Mouse (Mus musculus) cerebellum, adult 2 months (tissue): Measurements from ENCODE around the gene Ctnna2. TPM values are rescaled to one million over a fixed set of nuclear protein-coding genes. Genes with fewer than 3 reads are reported as not detected.

Experiments
- DNase-seq, 2 experiments: peaks; one replicate each; pipeline ENCODE4 v3.0.0; 2021
- H3K27ac ChIP-seq: fragments of 200-500 bp; 2 replicates; pipeline ENCODE4 v1.5.1; 2012; ENCODE audit warnings: low read length, control low read depth, inconsistent platforms; ENCODE audit not compliant: insufficient read depth
- H3K27me3 ChIP-seq: fragments of 200-500 bp; 2 replicates; pipeline ENCODE4 v1.6.1; 2012; ENCODE audit warnings: inconsistent platforms, mild to moderate bottlenecking, low read length, moderate library complexity; ENCODE audit not compliant: control insufficient read depth, insufficient read depth
- H3K4me1 ChIP-seq: fragments of 200-500 bp; 2 replicates; pipeline ENCODE4 v1.6.1; 2011; ENCODE audit warnings: low read length; ENCODE audit not compliant: control insufficient read depth, insufficient read depth
- H3K4me3 ChIP-seq: fragments of 200-500 bp; replicated peaks from 2 replicates; pipeline ENCODE3; 2011; ENCODE audit warnings: mild to moderate bottlenecking, low read depth, low read length, control low read depth; ENCODE audit not compliant: insufficient read depth
- CTCF ChIP-seq: fragments of 200-500 bp; IDR thresholded peaks from 2 replicates; pipeline ENCODE4 v1.5.1; 2011; ENCODE audit warnings: low read depth, mild to moderate bottlenecking, control low read depth, low read length, moderate library complexity, borderline replicate concordance; ENCODE audit not compliant: insufficient read depth
- POLR2A ChIP-seq: fragments of 200-500 bp; IDR thresholded peaks from 2 replicates; pipeline ENCODE4 v1.6.1; 2011; ENCODE audit warnings: low read length, control low read depth, borderline replicate concordance; ENCODE audit not compliant: insufficient read depth
- WGBS: fragments of 180-500 bp; shearing (Covaris S2); methylation state at CpG from one replicate; pipeline ENCODE4 v1.1.7; 2018; 5-methylcytosine and 5-hydroxymethylcytosine counted together
- polyA plus RNA-seq: library from polyadenylated mRNA; depleted of rRNA; stranded (reverse); fragments of >200 nt; gene quantifications from 2 replicates; pipeline ENCODE4 v1.2.3, GENCODE M21; 2012

The Ctnna2 gene
- polyA plus RNA-seq, 1 experiment: 49.2 TPM

GRCm38 (mm10) chr6:77184896-77185295 is 794.6 kb downstream of the Ctnna2 start:
- Histone ChIP-seq H3K4me3 (no peak overlapping the region), H3K27me3 (no peaks in the 10 kb centered on the region), H3K27ac (no peak overlapping the region), H3K4me1 (no peaks in the 10 kb centered on the region; the same call in 1 of the 2 replicates)
- no peak for DNase-seq
- 68% methylated on average over 2 of the region's 2 CpGs for WGBS
- TF ChIP-seq CTCF (no peak), POLR2A (no peak)

GRCm38 (mm10) chr6:77175764-77176163 is 803.7 kb downstream of the Ctnna2 start:
- Histone ChIP-seq H3K4me3 (no peak overlapping the region), H3K4me1 (no peaks in the 10 kb centered on the region), H3K27ac (no peak overlapping the region), H3K27me3 (no peaks in the 10 kb centered on the region)
- WGBS: 89% methylated on average over 4 of the region's 4 CpGs
- no peak for DNase-seq
- TF ChIP-seq POLR2A (no peak), CTCF (no peak)

- 58% methylated on average over 5 of the region's 5 CpGs for WGBS
These were observed 822.5 kb downstream of the Ctnna2 start for GRCm38 (mm10) chr6:77157028-77157427.

GRCm38 (mm10) chr6:77139306-77139920 is 840.1 kb downstream of the Ctnna2 start:
- H3K4me1 ChIP-seq: peaks cover 6% of the 10 kb centered on the region; the same call in 1 of the 2 replicates
- TF ChIP-seq POLR2A (no peak), CTCF (no peak)
- no peaks in the 10 kb centered on the region for H3K27me3 ChIP-seq
- H3K27ac ChIP-seq: no peak overlapping the region
- no peak overlapping the region for H3K4me3 ChIP-seq
- WGBS: 20% methylated on average over 4 of the region's 4 CpGs
- peak in 1 of 2 experiments; percentile 20 for DNase-seq

More at GRCm38 (mm10) chr6:77157028-77157427, 822.5 kb downstream of the Ctnna2 start:
- H3K4me3 ChIP-seq: no peak overlapping the region
- H3K27me3 ChIP-seq: no peaks in the 10 kb centered on the region
- H3K27ac ChIP-seq: no peak overlapping the region
- no peak for DNase-seq
- TF ChIP-seq POLR2A (no peak), CTCF (no peak)
- H3K4me1 ChIP-seq: no peaks in the 10 kb centered on the region

GRCm38 (mm10) chr6:77120926-77121325 is 858.6 kb downstream of the Ctnna2 start:
- no peaks in the 10 kb centered on the region for H3K4me1 ChIP-seq
- H3K27me3 ChIP-seq: no peaks in the 10 kb centered on the region
- H3K4me3 ChIP-seq: no peak overlapping the region
- TF ChIP-seq POLR2A: no peak
- no peak for TF ChIP-seq CTCF
- no peak overlapping the region for H3K27ac ChIP-seq
- DNase-seq: no peak
- WGBS: 69% methylated on average over 2 of the region's 2 CpGs

GRCm38 (mm10) chr6:77120510-77120909 is 859.0 kb downstream of the Ctnna2 start:
- Histone ChIP-seq H3K27ac (no peak overlapping the region), H3K27me3 (no peaks in the 10 kb centered on the region), H3K4me3 (no peak overlapping the region), H3K4me1 (no peaks in the 10 kb centered on the region)
- TF ChIP-seq CTCF (no peak), POLR2A (no peak)
- DNase-seq: peak in 1 of 2 experiments; percentile 25
- 16% methylated on average over 5 of the region's 5 CpGs for WGBS

GRCm38 (mm10) chr6:77109095-77109945 is 870.2 kb downstream of the Ctnna2 start:
- no peak for TF ChIP-seq POLR2A
- no peak for TF ChIP-seq CTCF
- no peak for DNase-seq
- Histone ChIP-seq H3K27me3 (no peaks in the 10 kb centered on the region), H3K4me1 (no peaks in the 10 kb centered on the region), H3K4me3 (no peak overlapping the region), H3K27ac (no peak overlapping the region)
- 90% methylated on average over 10 of the region's 10 CpGs for WGBS
